Mouse (Mus musculus): ENCODE data around the gene Zscan4-ps2.
"Not testable (repeated sequence)": the region's sequence is repeated elsewhere in the genome, so short reads cannot be mapped to it uniquely, and the experiment has no call there.

Gene Zscan4-ps2

GRCm38 (mm10) chr7:11514010-11514409 lies at the start of gene Zscan4-ps2:
TSS of gene Zscan4-ps2 (plus strand) at chr7:11514310.
- not testable (repeated sequence) for DNase-seq (ENCODE audit: low spot score)
